Mouse (Mus musculus): ENCODE data around the gene Dnajc4. TPM values are rescaled to one million over a fixed set of nuclear protein-coding genes. Genes with fewer than 3 reads are reported as not detected.

Gene Dnajc4
- total and polyA plus RNA-seq, 2 experiments from 2014 or later, result 20.2 to 20.7 TPM

DNA sequence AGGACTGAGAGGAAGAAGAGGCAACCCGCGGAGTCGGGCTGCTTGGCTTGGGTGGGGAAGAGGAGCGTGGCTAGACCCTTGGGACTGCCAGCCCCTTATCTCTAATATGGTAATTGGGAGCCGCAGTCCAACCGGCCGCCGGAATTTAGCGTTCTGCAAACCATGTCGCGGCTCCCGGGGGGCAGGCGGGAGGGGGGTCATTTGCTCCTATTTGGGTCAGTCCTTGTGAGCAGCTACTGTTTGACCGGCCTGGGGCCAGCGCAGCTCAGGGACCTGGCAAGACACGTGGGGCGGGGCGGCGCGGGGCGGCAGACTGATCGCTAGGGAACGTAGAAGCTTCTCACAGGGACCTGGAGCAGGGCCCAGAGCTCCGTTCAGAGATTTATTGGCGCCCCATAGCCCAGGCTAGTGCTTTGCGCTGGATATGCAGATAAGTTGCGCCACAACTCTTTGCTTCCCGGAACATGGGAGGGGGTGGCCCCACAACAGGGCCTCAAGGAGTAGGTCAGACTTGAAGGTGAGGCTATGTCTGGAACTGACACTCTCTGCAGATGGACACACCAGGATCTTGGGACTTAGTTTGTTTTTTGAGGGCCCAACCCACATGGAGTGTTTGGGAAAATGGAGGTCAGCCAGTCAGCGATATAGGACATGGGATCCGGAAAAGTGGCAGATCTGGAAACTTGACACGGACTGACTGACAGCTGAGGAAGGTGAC is 40.2 kb downstream of the Dnajc4 start:
- no peak for TF ChIP-seq CTCF (IDR thresholded peaks at IDR 0.05; ENCODE audit: low read depth)
- peak overlapping the region; percentile 79 for H3K27ac ChIP-seq (ENCODE audit: low read depth, low read length)
- H3K4me1 ChIP-seq (ENCODE audit: insufficient read depth), result peaks cover 12% of the 10 kb centered on the region; the same call in 1 of the 2 replicates
- H3K4me2 ChIP-seq (ENCODE audit: low read depth), result peak overlapping the region; percentile 92
- no peaks in the 10 kb centered on the region for H3K27me3 ChIP-seq (ENCODE audit: insufficient read depth, low read length)
- DNase-seq (peak; percentile 70), ATAC-seq (peak; percentile 44)
- H3K4me3 ChIP-seq (ENCODE audit: low read depth, low read length), result peak overlapping the region; percentile 46
- peak overlapping the region; percentile 58 for H3K9ac ChIP-seq
- H3K36me3 ChIP-seq (ENCODE audit: insufficient read depth), result peaks cover 3% of the 10 kb centered on the region; the same call in 1 of the 2 replicates
- 2% methylated on average over 31 of the region's 31 CpGs for WGBS
- H3K9me3 ChIP-seq (ENCODE audit: low read length), result no peaks in the 10 kb centered on the region

GRCm38 (mm10) chr19:6951381-6951968 is 40.9 kb downstream of the Dnajc4 start:
- Histone ChIP-seq H3K4me2 (ENCODE audit: low read depth) (peak overlapping the region; percentile 92), H3K27ac (ENCODE audit: low read depth, low read length) (peak overlapping the region; percentile 79), H3K4me1 (ENCODE audit: insufficient read depth) (peaks cover 12% of the 10 kb centered on the region; the same call in 1 of the 2 replicates), H3K27me3 (ENCODE audit: insufficient read depth, low read length) (no peaks in the 10 kb centered on the region), H3K9ac (peak overlapping the region; percentile 62), H3K9me3 (ENCODE audit: low read length) (no peaks in the 10 kb centered on the region), H3K36me3 (ENCODE audit: insufficient read depth) (peaks cover 7% of the 10 kb centered on the region; the same call in 1 of the 2 replicates), H3K4me3 (ENCODE audit: low read depth, low read length) (peak overlapping the region; percentile 46)
- DNase-seq (peak; percentile 94), ATAC-seq (peak; percentile 92)
- no peak; the same call in 1 of the 2 replicates for TF ChIP-seq CTCF (IDR thresholded peaks at IDR 0.05; ENCODE audit: low read depth)
- under 1% methylated on average over 35 of the region's 35 CpGs for WGBS

- ATAC-seq, result peak; percentile 60
Observed at GRCm38 (mm10) chr19:6950613-6951153, 41.7 kb downstream of the Dnajc4 start.

DNA sequence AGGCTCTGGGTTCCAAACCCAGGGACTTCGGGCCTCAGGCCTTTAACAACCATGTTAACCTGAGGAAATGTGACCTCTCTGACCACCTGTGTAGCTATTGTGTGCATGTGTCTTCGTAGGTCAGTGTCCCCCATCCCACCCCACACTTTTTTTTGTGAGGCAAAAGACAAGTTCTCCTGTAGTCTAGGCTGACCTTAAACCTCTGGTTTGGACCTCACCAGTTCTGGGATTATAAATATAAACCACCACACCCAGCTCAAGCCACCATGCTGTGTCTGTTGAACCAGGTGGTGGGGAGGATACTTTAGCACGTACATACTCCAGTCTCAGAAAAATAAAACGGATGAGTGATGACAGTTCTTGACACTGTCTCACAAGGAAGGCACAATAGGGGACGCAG is 42.4 kb downstream of the Dnajc4 start:
- Histone ChIP-seq H3K36me3 (ENCODE audit: insufficient read depth) (peaks cover 14% of the 10 kb centered on the region; the same call in 1 of the 2 replicates), H3K27ac (ENCODE audit: low read depth, low read length) (no peak overlapping the region), H3K4me3 (ENCODE audit: low read depth, low read length) (peak overlapping the region; percentile 46), H3K4me1 (ENCODE audit: insufficient read depth) (peaks cover 12% of the 10 kb centered on the region; the same call in 1 of the 2 replicates), H3K9me3 (ENCODE audit: low read length) (no peaks in the 10 kb centered on the region), H3K9ac (peak overlapping the region; percentile 62; the same call in 1 of the 2 replicates), H3K4me2 (ENCODE audit: low read depth) (peak overlapping the region; percentile 92), H3K27me3 (ENCODE audit: insufficient read depth, low read length) (no peaks in the 10 kb centered on the region)
- DNase-seq, result no peak
- WGBS, result 57% methylated on average over 5 of the region's 5 CpGs
- ATAC-seq, result no peak
- no peak for TF ChIP-seq CTCF (IDR thresholded peaks at IDR 0.05; ENCODE audit: low read depth)

More at GRCm38 (mm10) chr19:6950613-6951153, 41.7 kb downstream of the Dnajc4 start:
- H3K4me1 ChIP-seq (ENCODE audit: insufficient read depth), result peaks cover 12% of the 10 kb centered on the region; the same call in 1 of the 2 replicates
- H3K27me3 ChIP-seq (ENCODE audit: insufficient read depth, low read length), result no peaks in the 10 kb centered on the region
- WGBS, result 2% methylated on average over 28 of the region's 28 CpGs
- peak overlapping the region; percentile 62 for H3K9ac ChIP-seq
- peak overlapping the region; percentile 79 for H3K27ac ChIP-seq (ENCODE audit: low read depth, low read length)
- peaks cover 14% of the 10 kb centered on the region; the same call in 1 of the 2 replicates for H3K36me3 ChIP-seq (ENCODE audit: insufficient read depth)
- no peak for TF ChIP-seq CTCF (IDR thresholded peaks at IDR 0.05; ENCODE audit: low read depth)
- H3K9me3 ChIP-seq (ENCODE audit: low read length), result no peaks in the 10 kb centered on the region
- peak overlapping the region; percentile 46 for H3K4me3 ChIP-seq (ENCODE audit: low read depth, low read length)
- DNase-seq, result peak; percentile 78
- peak overlapping the region; percentile 92 for H3K4me2 ChIP-seq (ENCODE audit: low read depth)

GRCm38 (mm10) chr19:6949532-6949931 is 42.8 kb downstream of the Dnajc4 start:
- H3K4me1 ChIP-seq (ENCODE audit: insufficient read depth), result peaks cover 12% of the 10 kb centered on the region; the same call in 1 of the 2 replicates
- H3K9me3 ChIP-seq (ENCODE audit: low read length), result no peaks in the 10 kb centered on the region
- no peak overlapping the region for H3K27ac ChIP-seq (ENCODE audit: low read depth, low read length)
- TF ChIP-seq CTCF (IDR thresholded peaks at IDR 0.05; ENCODE audit: low read depth), result no peak
- ATAC-seq (no peak), DNase-seq (no peak)
- 94% methylated on average over 5 of the region's 5 CpGs for WGBS
- no peak overlapping the region for H3K9ac ChIP-seq
- peaks cover 14% of the 10 kb centered on the region; the same call in 1 of the 2 replicates for H3K36me3 ChIP-seq (ENCODE audit: insufficient read depth)
- H3K27me3 ChIP-seq (ENCODE audit: insufficient read depth, low read length), result no peaks in the 10 kb centered on the region
- H3K4me2 ChIP-seq (ENCODE audit: low read depth), result no peak overlapping the region
- H3K4me3 ChIP-seq (ENCODE audit: low read depth, low read length), result no peak overlapping the region

DNA sequence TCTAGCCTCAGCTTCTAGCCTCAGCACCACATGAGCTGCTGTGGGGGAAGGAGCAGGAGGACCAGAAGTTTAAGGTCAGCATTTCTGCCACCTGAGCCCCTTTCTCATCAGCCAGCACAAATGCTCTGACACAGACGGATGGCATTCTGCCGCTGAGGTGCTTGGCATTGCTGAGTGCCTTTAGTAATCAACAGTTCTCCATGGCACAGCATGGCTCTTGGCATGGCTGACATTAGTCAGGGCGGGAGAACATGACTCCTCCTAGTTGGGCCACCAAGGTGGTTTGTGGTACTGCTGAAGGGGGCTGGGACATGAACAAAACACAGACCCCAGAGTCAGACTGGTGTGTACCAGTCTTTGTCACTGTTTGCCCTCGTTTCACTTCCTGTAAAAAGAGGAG is 44.2 kb downstream of the Dnajc4 start:
- Histone ChIP-seq H3K4me1 (ENCODE audit: insufficient read depth) (peaks cover 12% of the 10 kb centered on the region), H3K27me3 (ENCODE audit: insufficient read depth, low read length) (no peaks in the 10 kb centered on the region), H3K4me3 (ENCODE audit: low read depth, low read length) (no peak overlapping the region), H3K4me2 (ENCODE audit: low read depth) (no peak overlapping the region), H3K27ac (ENCODE audit: low read depth, low read length) (no peak overlapping the region), H3K9ac (no peak overlapping the region), H3K36me3 (ENCODE audit: insufficient read depth) (peaks cover 14% of the 10 kb centered on the region; the same call in 1 of the 2 replicates), H3K9me3 (ENCODE audit: low read length) (no peaks in the 10 kb centered on the region)
- ATAC-seq (no peak), DNase-seq (no peak)
- TF ChIP-seq CTCF (IDR thresholded peaks at IDR 0.05; ENCODE audit: low read depth), result no peak
- 75% methylated on average over 4 of the region's 4 CpGs for WGBS
